Mouse (Mus musculus) G1E-ER4 (cell line): ENCODE measurements around the gene Clca3a1. TPM values are rescaled to one million over a fixed set of nuclear protein-coding genes. Genes with fewer than 3 reads are reported as not detected.

Experiments used
- GATA1 ChIP-seq: IDR thresholded peaks from one replicate; pipeline ENCODE4 v1.8.0; 2012; ENCODE audit warnings: low read length, inconsistent platforms
- polyA plus RNA-seq: library from polyadenylated mRNA; stranded (reverse); fragments of >175 nt; gene quantifications from 2 replicates; pipeline ENCODE4 v1.2.3, GENCODE M21; 2012

Gene Clca3a1
- polyA plus RNA-seq, 1 experiment = 0.32 TPM

DNA sequence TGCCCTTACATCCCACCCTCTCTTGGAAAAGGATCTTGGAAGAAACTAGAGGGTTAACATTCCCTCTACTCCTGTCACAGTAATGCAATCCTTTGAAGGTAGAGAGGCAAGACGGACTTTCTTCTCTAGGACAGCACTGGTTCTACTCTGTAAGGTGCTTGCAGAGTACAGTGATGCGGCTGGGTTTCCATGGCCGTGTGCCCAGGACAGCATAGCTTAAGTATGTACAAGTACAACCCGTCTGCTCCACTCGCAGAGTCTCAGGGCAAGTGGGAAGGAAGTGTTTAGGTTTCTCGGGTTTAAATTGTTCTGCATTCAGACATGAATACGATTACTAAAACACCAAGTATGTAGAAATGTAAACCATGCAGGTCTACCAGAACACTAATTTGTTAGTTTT is 65.8 kb downstream of the Clca3a1 start:
- TF ChIP-seq GATA1 = no peak

DNA sequence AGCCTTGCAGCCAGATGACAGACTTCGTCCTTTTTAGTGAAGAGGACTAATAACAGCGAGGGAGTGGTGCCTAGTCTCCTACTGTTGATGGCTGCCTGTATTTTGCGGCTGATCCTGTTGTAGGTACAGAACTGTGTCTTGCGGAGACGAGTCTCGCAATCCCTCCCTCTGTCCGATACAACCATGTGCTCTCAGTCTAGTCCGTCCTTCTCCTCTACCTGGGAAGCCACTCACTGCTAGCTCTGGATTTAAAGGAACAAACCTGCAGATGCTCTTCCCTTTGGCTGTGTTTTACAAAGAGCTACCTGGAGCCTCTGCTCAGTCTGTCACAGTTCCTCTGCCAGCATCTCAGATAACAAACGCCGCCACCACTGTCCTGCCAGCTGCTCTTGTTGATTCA is 66.7 kb downstream of the Clca3a1 start:
- TF ChIP-seq GATA1 = no peak

DNA sequence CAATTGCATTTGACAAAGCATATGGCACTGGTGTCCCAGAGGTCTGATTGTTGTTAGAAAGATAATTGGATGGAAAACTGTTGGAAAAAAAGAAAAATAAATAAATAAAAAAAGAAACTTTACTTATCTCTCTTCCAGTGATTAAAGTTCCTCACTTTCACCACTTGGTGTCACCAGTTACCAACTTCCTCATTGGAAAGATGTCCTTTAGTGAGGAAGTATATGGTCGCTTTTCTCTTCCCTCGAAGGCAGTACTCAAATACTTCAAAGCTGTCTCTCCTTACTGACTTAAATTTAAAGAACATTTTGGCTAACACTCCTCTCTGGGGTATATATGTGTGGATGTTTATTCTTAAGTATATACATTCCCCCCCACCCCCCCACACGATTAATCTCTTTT is 68.7 kb downstream of the Clca3a1 start:
- no peak for TF ChIP-seq GATA1

DNA sequence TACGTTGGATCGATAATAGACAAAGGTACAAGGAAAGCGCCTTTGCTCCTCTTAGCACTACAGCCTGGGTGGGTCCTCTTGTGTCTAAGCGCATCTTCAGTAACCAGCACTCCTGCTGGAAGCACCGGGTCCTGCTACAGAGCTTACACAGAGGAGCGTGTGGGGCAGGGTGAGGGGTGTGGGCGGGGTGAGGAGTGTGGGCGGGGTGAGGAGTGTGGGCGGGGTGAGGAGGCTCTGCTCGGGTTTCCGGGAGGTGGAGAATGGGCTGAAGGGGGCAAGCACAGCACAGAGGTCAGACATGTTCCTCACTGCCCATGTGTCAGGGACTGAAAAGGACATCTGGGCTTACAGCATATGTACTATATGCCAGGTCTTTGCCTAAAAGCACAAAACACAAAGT is 71.5 kb downstream of the Clca3a1 start:
- TF ChIP-seq GATA1 = no peak

DNA sequence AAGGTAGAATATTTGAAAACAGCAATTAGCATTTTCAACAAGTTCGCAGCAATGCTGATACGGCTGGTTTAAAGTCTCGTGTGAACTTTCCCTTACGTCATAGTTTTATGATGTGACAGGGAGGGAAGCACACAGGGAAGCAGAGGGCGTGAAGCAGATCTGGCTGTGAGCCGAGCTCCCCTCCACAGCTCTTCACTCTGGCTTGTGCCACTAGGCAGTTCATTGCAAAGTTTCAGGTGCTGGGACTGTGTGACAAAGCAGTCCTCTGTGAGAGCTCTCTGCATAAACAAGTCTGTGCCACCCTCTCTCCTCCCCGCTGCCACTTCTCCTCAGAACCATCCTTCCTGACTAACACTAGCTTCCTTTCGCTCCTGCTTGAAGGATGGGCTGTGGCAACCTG is 72.5 kb downstream of the Clca3a1 start:
- TF ChIP-seq GATA1 = no peak

DNA sequence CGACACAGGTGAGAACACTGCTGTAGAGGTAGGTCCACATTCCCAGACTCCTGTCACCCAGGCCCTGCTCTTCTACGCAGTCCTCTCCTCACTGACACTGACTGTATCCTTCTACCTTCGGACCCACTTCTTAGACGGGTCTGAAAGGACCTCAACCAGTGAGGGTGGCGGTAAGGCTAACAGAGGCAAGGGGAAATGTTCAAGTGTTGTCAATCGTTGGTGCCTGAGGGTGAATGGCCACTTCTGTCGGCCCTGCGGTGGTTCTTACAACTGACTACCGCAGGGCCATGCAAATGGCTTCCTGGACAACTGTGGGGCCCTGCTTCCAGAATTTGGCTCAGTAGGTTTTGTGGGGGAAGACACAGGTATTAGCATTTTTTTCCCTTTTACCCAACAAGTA is 73.2 kb downstream of the Clca3a1 start:
- no peak for TF ChIP-seq GATA1

DNA sequence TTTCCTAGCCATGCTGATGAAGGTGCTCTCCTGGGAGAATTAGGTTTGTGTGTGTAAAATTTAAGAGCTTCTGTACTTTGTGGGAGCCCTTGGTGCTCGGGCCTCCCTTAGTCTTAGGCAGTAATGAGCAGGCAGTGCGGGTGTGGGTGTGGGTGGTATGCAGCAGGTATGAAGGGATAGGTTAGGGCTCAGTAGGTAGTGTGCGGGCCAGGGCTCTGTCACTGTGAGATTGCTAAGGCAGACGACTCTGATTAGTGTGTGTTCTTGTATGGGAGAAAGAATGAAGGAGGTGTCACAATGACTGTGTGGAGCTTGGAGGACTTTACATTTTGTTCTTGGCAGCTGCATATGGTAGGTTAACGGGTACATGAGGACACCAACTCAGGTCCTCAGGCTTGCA is 74.6 kb downstream of the Clca3a1 start:
- no peak for TF ChIP-seq GATA1

DNA sequence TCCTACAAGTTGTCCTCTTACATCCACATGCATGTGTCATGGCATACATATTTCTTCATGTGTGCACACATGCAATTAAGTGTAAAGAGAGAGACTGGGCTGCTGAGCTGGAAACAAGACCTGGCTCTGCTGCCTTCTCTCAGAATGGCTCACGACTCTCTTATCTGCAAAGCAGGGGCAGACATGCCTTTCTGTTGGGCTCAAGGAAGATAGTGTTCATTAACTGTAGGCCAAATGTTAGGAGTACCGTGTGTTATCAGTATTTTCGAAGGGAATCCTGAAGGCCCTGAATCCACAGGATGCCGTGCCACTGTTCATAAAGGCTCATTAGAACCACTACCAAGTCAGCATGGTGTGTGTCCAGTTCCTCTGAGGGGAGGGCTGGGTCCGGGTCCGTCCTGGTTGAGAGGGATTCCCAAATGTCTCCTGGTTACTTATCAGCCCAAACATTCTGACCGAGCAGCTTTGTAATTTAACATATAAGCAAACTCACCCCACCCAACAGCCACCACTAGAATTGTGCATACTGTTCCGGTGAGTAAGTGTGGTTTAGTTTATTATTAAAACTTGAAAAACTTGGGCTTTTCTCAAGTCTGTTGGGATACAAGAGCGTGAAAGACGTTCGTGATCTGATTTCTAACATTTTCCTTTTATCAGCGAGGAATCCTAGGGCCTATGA is 77.5 kb downstream of the Clca3a1 start:
- peak; percentile 56 for TF ChIP-seq GATA1

DNA sequence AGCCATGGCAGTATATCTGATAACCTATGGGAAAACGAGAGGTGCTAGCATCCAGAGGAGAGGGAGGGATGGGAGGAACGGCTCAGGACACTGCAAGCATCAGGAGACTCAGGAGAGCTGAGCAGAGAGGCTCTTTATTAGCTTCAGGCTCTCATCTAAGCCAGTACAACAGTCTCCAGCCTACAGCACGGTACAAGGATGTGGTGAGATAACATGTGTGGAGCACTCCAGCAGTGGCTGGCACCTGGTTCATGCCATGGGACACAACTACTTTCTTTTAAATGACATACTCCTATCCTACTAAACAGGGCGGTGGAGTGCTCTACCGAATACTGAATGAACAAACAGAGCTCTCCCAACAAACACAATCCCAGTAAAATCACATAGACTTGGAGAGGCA is 79.2 kb downstream of the Clca3a1 start:
- TF ChIP-seq GATA1 = no peak

DNA sequence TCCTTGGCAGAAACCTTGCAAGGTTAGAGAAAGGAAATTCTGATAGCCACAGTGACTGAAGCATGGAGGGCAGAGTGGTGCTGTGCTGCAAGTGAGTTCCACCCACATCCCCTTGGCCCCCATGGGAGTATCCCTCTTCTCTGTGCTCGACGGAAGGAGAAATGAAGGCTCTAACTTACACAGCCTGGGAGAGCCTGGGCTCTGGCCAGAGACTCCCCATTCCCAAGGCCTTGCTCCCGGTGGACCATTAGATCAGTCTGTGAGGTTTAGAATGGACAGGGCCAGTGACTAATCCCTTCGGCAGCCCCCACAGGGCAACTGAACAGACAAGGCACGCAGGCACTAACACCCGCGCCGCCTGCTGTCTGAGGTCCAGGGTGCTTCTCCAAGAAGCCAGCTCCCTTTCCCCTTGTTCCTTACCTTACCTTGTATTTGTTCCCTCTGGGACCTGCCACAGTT is 81.0 kb downstream of the Clca3a1 start:
- TF ChIP-seq GATA1 = no peak

Other genes with a start within 250 kb of the Clca3a1 start
- 6.6 and 8.8 TPM in 2 replicates for gene Hs2st1, start 190.8 kb downstream of the Clca3a1 start, polyA plus RNA-seq
- 25.3 and 42.8 TPM in 2 replicates for gene Selenof, start 190.7 kb downstream of the Clca3a1 start, polyA plus RNA-seq
- 55.3 and 86.4 TPM in 2 replicates for gene Sh3glb1, start 40.6 kb downstream of the Clca3a1 start, polyA plus RNA-seq
- gene Clca3a2, start 58.5 kb upstream of the Clca3a1 start, polyA plus RNA-seq = not detected in 2 replicates
- gene Clca3b, start 88.4 kb upstream of the Clca3a1 start, polyA plus RNA-seq = not detected in 2 replicates
- gene Clca4b, start 171.6 kb upstream of the Clca3a1 start, polyA plus RNA-seq = not detected in 2 replicates
- not detected in 2 replicates for gene Clca4a, start 214.1 kb upstream of the Clca3a1 start, polyA plus RNA-seq